Mouse (Mus musculus) T-cell, adult 66 days (primary cell): ENCODE measurements around the gene Vmn1r239-ps. TPM values are rescaled to one million over a fixed set of nuclear protein-coding genes. Genes with fewer than 3 reads are reported as not detected.

ENCODE experiments used
- total RNA-seq, 2 experiments: library from RNA; stranded (reverse); gene quantifications; 3 replicates in 1 of 2; 4 replicates in 1 of 2; pipeline ENCODE4 v1.2.4; 2023

Gene Vmn1r239-ps
- total RNA-seq, result not detected

GRCm38 (mm10) chrX:147453610-147454009 lies at the start of gene Vmn1r239-ps:
TSS of gene Vmn1r239-ps (minus strand) at chrX:147453710.

GRCm38 (mm10) chrX:147429129-147429528 lies 24.4 kb downstream of the Vmn1r239-ps start, which contains the start of gene Il13ra2:
TSS of gene Il13ra2 (minus strand) at chrX:147429192.

Other genes starting within 250 kb of the Vmn1r239-ps start
- not detected for gene Il13ra2, start 24.5 kb downstream of the Vmn1r239-ps start, total RNA-seq
- gene Lrch2, start 100.4 kb upstream of the Vmn1r239-ps start, total RNA-seq, result not detected